Mouse (Mus musculus) CH12.LX (cell line): ENCODE measurements around the gene Fggy. TPM values are rescaled to one million over a fixed set of nuclear protein-coding genes. Genes with fewer than 3 reads are reported as not detected.

Experiments used
- DNase-seq: peaks from one replicate; pipeline ENCODE4 v3.0.0-alpha.2; 2013; ENCODE audit errors: extremely low read depth
- H3K27ac ChIP-seq: 2 replicates; pipeline ENCODE4 v1.5.1; 2012; ENCODE audit warnings: low read depth, mild to moderate bottlenecking, control low read depth, moderate library complexity; ENCODE audit not compliant: insufficient read depth
- H3K27me3 ChIP-seq: replicated peaks from 2 replicates; pipeline ENCODE3; 2012; ENCODE audit warnings: inconsistent platforms
- H3K36me3 ChIP-seq, 2 experiments: replicated peaks in 1 of 2; 2 replicates each; pipeline versions ENCODE3 to v1.6.1; 2012; ENCODE audit warnings: inconsistent platforms in 1 of 2, low read length in 1 of 2, mild to moderate bottlenecking in 1 of 2, mixed read lengths in 1 of 2, moderate library complexity in 1 of 2; ENCODE audit not compliant: control insufficient read depth in 1 of 2, insufficient read depth in 1 of 2
- H3K4me1 ChIP-seq, 2 experiments: 2 replicates each; pipeline ENCODE4 v1.6.1; 2012; ENCODE audit warnings: inconsistent platforms in 1 of 2, moderate library complexity in 1 of 2; ENCODE audit not compliant: insufficient read depth in 2 of 2, control insufficient read depth in 1 of 2
- H3K4me2 ChIP-seq: 2 replicates; pipeline ENCODE4 v1.6.1; 2012; ENCODE audit warnings: low read depth, mild to moderate bottlenecking, control low read depth; ENCODE audit not compliant: poor library complexity, insufficient read depth, severe bottlenecking
- H3K4me3 ChIP-seq, 3 experiments: fragments of 150-350 bp in 1 of 3; sonication (generic) in 1 of 3; replicated peaks in 1 of 3; 2 replicates each; pipeline versions ENCODE3 to v1.5.1; 2011 to 2012; ENCODE audit warnings: low read depth in 2 of 3, low read length in 2 of 3, mild to moderate bottlenecking in 2 of 3, moderate library complexity in 2 of 3, control low read depth in 1 of 3, improper control_type of control experiment in 1 of 3, inconsistent platforms in 1 of 3, mixed read lengths in 1 of 3; ENCODE audit not compliant: poor library complexity in 1 of 3
- H3K79me2 ChIP-seq: replicated peaks from 2 replicates; pipeline ENCODE4 v1.6.1; 2012; ENCODE audit warnings: mild to moderate bottlenecking, moderate library complexity; ENCODE audit not compliant: control insufficient read depth, poor library complexity, insufficient read depth, severe bottlenecking; ENCODE audit errors: extremely low read depth
- H3K9ac ChIP-seq: 2 replicates; pipeline ENCODE4 v1.6.1; 2012; ENCODE audit warnings: low read depth, mild to moderate bottlenecking, control low read depth, moderate library complexity; ENCODE audit not compliant: insufficient read depth
- H3K9me3 ChIP-seq: replicated peaks from 2 replicates; pipeline ENCODE3; 2012; ENCODE audit warnings: low read length, inconsistent platforms, mixed read lengths
- CHD1 ChIP-seq: IDR thresholded peaks from 2 replicates; pipeline ENCODE4 v1.6.1; 2012; ENCODE audit warnings: low read depth, low read length, improper control_type of control experiment, inconsistent platforms
- CHD2 ChIP-seq: IDR thresholded peaks from 2 replicates; pipeline ENCODE4 v1.6.1; 2011; ENCODE audit warnings: low read length, improper control_type of control experiment
- CTCF ChIP-seq, 2 experiments: IDR thresholded peaks in 1 of 2; conservative IDR thresholded peaks in 1 of 2; 2 replicates each; pipeline ENCODE4 v1.5.1; 2011 to 2012; ENCODE audit warnings: low read depth in 2 of 2, low read length in 2 of 2, improper control_type of control experiment in 1 of 2, inconsistent platforms in 1 of 2, mild to moderate bottlenecking in 1 of 2, moderate library complexity in 1 of 2
- E2F4 ChIP-seq: IDR thresholded peaks from 2 replicates; pipeline ENCODE4 v1.6.1; 2011; ENCODE audit warnings: low read depth, low read length, improper control_type of control experiment; ENCODE audit not compliant: insufficient replicate concordance
- ETS1 ChIP-seq: conservative IDR thresholded peaks from 2 replicates; pipeline ENCODE4 v1.6.1; 2012; ENCODE audit warnings: low read depth, mild to moderate bottlenecking, inconsistent platforms, low read length, improper control_type of control experiment, moderate library complexity
- JUN ChIP-seq: IDR thresholded peaks from 2 replicates; pipeline ENCODE4 v1.6.1; 2011; ENCODE audit warnings: low read depth, mild to moderate bottlenecking, low read length, improper control_type of control experiment, moderate library complexity; ENCODE audit not compliant: insufficient read depth
- KAT2A ChIP-seq: IDR thresholded peaks from 2 replicates; pipeline ENCODE4 v1.6.1; 2012; ENCODE audit warnings: low read length, improper control_type of control experiment, inconsistent platforms; ENCODE audit not compliant: insufficient replicate concordance
- MAX ChIP-seq: IDR thresholded peaks from 2 replicates; pipeline ENCODE4 v1.6.1; 2011; ENCODE audit warnings: low read length, improper control_type of control experiment
- MAZ ChIP-seq: IDR thresholded peaks from 2 replicates; pipeline ENCODE4 v1.6.1; 2012; ENCODE audit warnings: low read depth, mild to moderate bottlenecking, inconsistent platforms, low read length, improper control_type of control experiment, moderate library complexity
- MEF2A ChIP-seq: IDR thresholded peaks from 2 replicates; pipeline ENCODE4 v1.6.1; 2014; ENCODE audit warnings: low read depth, mild to moderate bottlenecking, inconsistent platforms, low read length, improper control_type of control experiment, borderline replicate concordance
- RAD21 ChIP-seq: IDR thresholded peaks from 2 replicates; pipeline ENCODE4 v1.6.1; 2011; ENCODE audit warnings: low read depth, mild to moderate bottlenecking, low read length, improper control_type of control experiment, moderate library complexity
- RCOR1 ChIP-seq: conservative IDR thresholded peaks from 2 replicates; pipeline ENCODE4 v1.6.1; 2012; ENCODE audit warnings: low read depth, mild to moderate bottlenecking, inconsistent platforms, low read length, improper control_type of control experiment
- SIN3A ChIP-seq: IDR thresholded peaks from 2 replicates; pipeline ENCODE4 v1.6.1; 2012; ENCODE audit warnings: low read length, improper control_type of control experiment, inconsistent platforms
- TBP ChIP-seq: conservative IDR thresholded peaks from 2 replicates; pipeline ENCODE4 v1.6.1; 2011; ENCODE audit warnings: low read depth, low read length, improper control_type of control experiment
- TCF12 ChIP-seq: IDR thresholded peaks from 2 replicates; pipeline ENCODE4 v1.6.1; 2014; ENCODE audit warnings: low read depth, mild to moderate bottlenecking, inconsistent platforms, low read length, improper control_type of control experiment
- ZC3H11A ChIP-seq: IDR thresholded peaks from 2 replicates; pipeline ENCODE4 v1.6.1; 2012; ENCODE audit warnings: low read depth, mild to moderate bottlenecking, inconsistent platforms, low read length, improper control_type of control experiment
- ZKSCAN1 ChIP-seq: IDR thresholded peaks from 2 replicates; pipeline ENCODE4 v1.6.1; 2012; ENCODE audit warnings: low read depth, inconsistent platforms, low read length, improper control_type of control experiment, borderline replicate concordance
- ZNF384 ChIP-seq: IDR thresholded peaks from 2 replicates; pipeline ENCODE4 v1.6.1; 2012; ENCODE audit warnings: low read depth, low read length, improper control_type of control experiment, inconsistent platforms
- dilution Hi-C: fragments of 300-500 bp; cut with MboI; formaldehyde crosslinking; loops from 2 replicates; pipeline ENCODE4 v1.14.3; 2020; ENCODE audit warnings: low sequenced_read_pairs; ENCODE audit not compliant: extremely low pct_unique_long_range_greater_than_20kb, extremely low pct_ligation_motif_present
- in situ Hi-C: fragments of 300-500 bp; cut with MboI; formaldehyde crosslinking; loops from 3 replicates; pipeline ENCODE4 v1.14.3; 2019; ENCODE audit warnings: low sequenced_read_pairs, low pct_ligation_motif_present, low pct_unique_long_range_greater_than_20kb, mixed read lengths
- polyA plus RNA-seq: library from polyadenylated mRNA; unstranded; fragments of >175 nt; gene quantifications from 2 replicates; pipeline ENCODE4 v1.2.1, GENCODE M21; 2012; ENCODE audit warnings: low read depth; ENCODE audit not compliant: insufficient read length
- total RNA-seq, 2 experiments: library from RNA; depleted of rRNA; stranded (reverse); fragments of 300-350 nt in 1 of 2; fragments of >200 nt in 1 of 2; gene quantifications; 2 replicates each; pipeline ENCODE4 v1.2.3; 2012 to 2014

Fggy gene
- total and polyA plus RNA-seq, 3 experiments, result 6.2 to 7.5 (median 6.9) TPM

GRCm38 (mm10) chr4:95742986-95743385 lies 185.7 kb downstream of the Fggy start:
- DNase-seq, result no peak
- TF ChIP-seq CTCF (conservative IDR thresholded peaks at IDR 0.05 in 1 of 2, IDR thresholded peaks at IDR 0.05 in 1 of 2; ENCODE audit: low read depth in 2 of 2, low read length in 2 of 2), result peak in 1 of 2 experiments; percentile 31; a peak in 2 of 4 replicates
- TF ChIP-seq KAT2A, result no peak
- TF ChIP-seq MAZ, result no peak
- TF ChIP-seq TBP, result no peak
- Histone ChIP-seq H3K9me3 (no peaks in the 10 kb centered on the region), H3K36me3 (no peaks in the 10 kb centered on the region), H3K4me3 (no peak overlapping the region), H3K79me2 (no peaks in the 10 kb centered on the region), H3K4me1 (peaks cover 0 to 36% of the 10 kb centered on the region in 2 experiments; a peak in 3 of 4 replicates), H3K4me2 (no peak overlapping the region), H3K27me3 (no peaks in the 10 kb centered on the region), H3K9ac (no peak overlapping the region), H3K27ac (no peak overlapping the region)
- in situ Hi-C loops, result loop anchor here (25.0 kb wide), 1 partner anchor 731 kb away; no protein-coding TSS in a partner anchor
- dilution Hi-C loops, result no loop called here

GRCm38 (mm10) chr4:95746954-95747353 lies 189.6 kb downstream of the Fggy start:
- TF ChIP-seq ZNF384 (no peak), CHD1 (no peak), MEF2A (no peak), ETS1 (no peak)
- dilution Hi-C loops (no loop called here), in situ Hi-C loops (loop anchor here (25.0 kb wide), 1 partner anchor 735 kb away; no protein-coding TSS in a partner anchor)
- no peak overlapping the region for H3K4me2 ChIP-seq
- H3K4me3 ChIP-seq, result no peak overlapping the region
- H3K9me3 ChIP-seq, result no peaks in the 10 kb centered on the region
- H3K27ac ChIP-seq, result no peak overlapping the region
- DNase-seq, result no peak
- H3K4me1 ChIP-seq, result peaks cover 0 to 16% of the 10 kb centered on the region in 2 experiments; a peak in 2 of 4 replicates
- no peak overlapping the region for H3K9ac ChIP-seq
- H3K36me3 ChIP-seq, result no peaks in the 10 kb centered on the region
- H3K79me2 ChIP-seq, result no peaks in the 10 kb centered on the region
- H3K27me3 ChIP-seq, result no peaks in the 10 kb centered on the region

GRCm38 (mm10) chr4:95747415-95748202 lies 190.3 kb downstream of the Fggy start:
- no peaks in the 10 kb centered on the region for H3K36me3 ChIP-seq
- in situ Hi-C loops (loop anchor here (25.0 kb wide), 1 partner anchor 735 kb away; no protein-coding TSS in a partner anchor), dilution Hi-C loops (no loop called here)
- H3K4me3 ChIP-seq, result no peak overlapping the region
- H3K9ac ChIP-seq, result no peak overlapping the region
- H3K27me3 ChIP-seq, result no peaks in the 10 kb centered on the region
- H3K9me3 ChIP-seq, result no peaks in the 10 kb centered on the region
- TF ChIP-seq MAX (no peak), RCOR1 (no peak), ZC3H11A (no peak), JUN (no peak), TCF12 (no peak), ZKSCAN1 (no peak), E2F4 (no peak), CHD2 (no peak), SIN3A (no peak), RAD21 (no peak)
- peaks cover 0 to 9% of the 10 kb centered on the region in 2 experiments; a peak in 2 of 4 replicates for H3K4me1 ChIP-seq
- no peak for DNase-seq
- no peak overlapping the region for H3K27ac ChIP-seq
- H3K4me2 ChIP-seq, result no peak overlapping the region
- H3K79me2 ChIP-seq, result no peaks in the 10 kb centered on the region
